Mouse (Mus musculus) fat pad, adult 2 months (tissue): ENCODE measurements around the gene Fam209.

Source experiments
- DNase-seq: peaks from one replicate; pipeline ENCODE4 v3.0.0-alpha.2; 2011; ENCODE audit warnings: low read depth, low spot score; ENCODE audit errors: extremely low read depth

Fam209 gene

DNA sequence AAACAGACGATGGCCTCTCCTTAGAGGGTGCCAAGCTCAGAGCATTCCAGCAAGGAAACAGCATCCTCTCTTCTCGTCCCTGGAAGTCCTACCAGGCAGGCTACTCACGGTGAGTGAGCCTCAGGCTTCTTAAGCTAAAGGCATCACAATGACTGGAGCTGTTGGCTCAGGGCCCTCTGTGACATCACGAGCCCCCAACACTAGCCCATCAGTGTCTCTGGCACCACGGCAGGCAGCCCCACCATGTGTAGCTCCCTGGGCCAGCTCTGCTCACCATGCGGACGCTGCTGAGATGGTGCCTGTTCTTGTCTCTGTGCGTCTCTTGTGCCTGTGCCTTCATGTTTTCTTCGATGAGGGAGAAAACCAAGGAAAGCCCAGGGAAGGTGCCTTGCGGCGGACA lies at the start of gene Fam209:
Fam209 (plus strand) TSS at position 203 of the 400 bp plus-strand sequence.
- no peak for DNase-seq

DNA sequence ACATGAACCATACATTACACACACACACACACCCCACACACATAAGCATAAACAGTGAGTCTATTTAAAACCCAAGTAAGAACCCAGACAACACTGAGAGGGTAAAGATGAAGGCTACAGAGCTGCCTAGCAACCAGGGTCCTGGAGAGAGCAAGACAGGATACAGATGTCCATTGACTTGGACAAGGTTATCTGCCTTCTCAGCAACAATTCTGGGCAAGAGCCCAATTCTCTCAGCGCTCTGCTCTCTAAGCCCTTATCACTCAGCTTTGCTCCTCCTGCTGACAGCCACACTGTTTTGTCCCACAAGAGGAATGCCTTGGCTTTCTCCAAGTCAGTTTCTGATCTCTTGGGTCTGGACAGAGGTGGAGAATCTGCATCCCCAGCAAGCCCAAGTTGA lies 41.7 kb upstream of the Fam209 start:
- DNase-seq: no peak

DNA sequence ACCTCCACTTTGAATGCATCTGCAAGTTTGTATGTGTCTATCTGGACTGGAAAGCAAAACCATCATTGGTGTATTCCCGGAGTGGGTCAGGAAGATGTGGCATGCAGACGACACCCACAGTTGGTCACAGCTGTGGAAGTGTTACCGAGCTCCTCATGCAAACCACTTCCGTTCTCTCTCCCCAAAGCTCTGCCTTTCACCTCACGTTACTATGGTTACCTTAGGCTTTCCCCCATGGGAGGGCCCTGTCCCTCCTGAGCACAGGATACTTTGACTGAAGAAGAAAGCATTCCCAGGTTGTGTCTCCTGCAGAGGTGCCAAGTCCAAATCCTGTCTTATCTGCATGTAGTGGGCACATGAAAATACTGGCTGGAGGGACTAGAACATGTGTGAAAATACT lies 38.6 kb upstream of the Fam209 start:
- no peak for DNase-seq

DNA sequence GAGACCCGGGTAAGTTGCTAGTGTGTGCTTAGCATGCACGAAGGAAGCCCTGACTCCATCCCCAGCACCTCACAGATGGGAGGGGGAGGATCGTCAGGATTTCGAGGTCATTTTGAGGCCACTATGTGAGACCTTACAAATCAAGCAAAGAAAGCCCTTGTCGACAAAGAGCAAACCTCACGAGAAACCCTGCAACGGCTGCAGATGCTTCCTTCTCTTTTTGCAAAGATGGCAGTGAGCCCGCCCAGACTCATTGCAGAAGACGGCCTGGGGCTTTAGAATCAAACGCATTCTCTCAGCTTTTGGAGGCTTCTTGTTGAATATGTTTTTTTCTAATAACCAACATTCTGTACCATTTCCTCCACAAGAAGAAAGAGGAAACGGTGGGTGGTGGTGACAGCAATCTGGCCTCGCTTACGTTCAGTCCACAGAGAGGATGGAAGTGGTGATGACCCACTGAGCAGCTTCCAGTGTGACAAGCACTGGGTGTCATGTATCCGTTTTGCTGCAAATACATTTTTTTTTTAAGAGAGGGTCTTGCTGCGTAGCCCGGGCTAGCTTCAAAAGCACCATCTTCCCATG lies 34.9 kb upstream of the Fam209 start:
- no peak for DNase-seq

DNA sequence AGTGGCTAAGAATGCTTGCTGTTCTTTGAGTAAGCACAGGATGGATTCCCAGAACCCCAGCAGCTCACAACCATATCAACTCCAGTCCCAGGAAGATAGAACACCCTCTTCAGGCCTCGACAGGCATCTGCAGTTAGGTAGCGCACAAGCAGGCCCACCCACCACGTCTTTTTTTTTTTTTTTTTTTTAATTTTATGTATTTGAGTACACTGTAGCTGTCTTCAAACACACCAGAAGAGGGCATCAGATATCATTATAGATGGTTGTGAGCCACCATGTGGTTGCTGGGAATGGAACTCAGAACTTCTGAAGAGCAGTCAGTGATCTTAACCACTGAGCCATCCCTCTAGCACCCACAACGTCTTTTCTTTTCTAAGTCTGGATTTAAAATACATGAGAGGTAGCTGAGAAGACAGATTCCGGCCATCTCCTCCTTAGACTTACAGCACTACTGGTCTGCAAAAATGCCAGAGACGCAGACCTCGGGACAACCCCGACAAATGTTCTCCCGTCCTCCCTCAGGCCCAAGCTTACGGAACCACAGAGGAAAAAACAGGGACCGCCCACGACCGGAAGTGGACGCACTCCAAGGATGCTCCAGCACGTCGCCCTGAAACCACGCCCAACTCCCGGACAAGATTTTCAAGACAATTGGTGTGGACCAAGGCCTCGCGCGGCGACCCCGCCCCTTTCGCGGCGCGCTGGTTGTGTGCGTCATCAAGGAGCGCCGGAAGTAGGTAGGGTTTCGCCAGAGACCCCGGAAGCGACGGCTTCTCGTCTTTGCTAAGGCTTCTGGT lies 32.3 kb upstream of the Fam209 start, which contains the start of gene Rtf2:
Rtf2 (plus strand) TSS at position 714 of the 797 bp plus-strand sequence.
- DNase-seq: peak; percentile 93

DNA sequence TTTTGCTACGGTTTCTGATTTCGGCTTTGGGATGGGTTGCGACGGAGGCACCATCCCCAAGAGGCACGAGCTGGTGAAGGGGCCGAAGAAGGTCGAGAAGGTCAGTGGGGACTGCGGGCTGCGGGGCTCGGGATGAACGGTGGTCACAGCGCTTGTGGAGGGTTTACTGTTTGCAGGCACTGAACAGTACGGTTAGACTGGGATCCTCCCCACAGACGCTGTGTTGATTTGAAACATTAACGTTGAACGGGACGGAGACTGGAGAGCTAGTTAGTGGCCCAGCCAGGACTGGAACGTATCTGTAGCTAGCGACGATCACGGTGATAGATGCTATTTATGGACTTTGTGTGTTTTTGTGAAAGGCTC lies 31.7 kb upstream of the Fam209 start:
- DNase-seq: no peak

DNA sequence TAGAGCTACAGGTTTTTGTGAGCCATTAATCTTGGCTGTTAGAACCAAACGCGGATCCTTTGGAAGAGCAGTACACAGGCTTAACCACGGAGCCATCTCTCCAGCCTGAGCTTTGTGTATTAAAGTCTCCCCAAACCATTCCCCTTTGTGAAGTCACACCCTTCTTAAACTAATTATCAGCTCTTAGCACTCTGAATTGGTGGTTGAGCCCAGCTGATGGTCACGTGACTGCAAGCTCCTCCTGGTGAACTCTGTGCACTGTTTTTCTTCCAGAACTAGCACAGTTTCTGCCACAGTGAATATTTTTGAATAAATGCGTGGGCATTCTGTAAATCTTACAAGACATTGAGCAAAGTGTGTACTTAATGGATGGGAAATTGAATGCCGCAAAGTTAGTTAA lies 31.1 kb upstream of the Fam209 start:
- DNase-seq: peak; percentile 28

DNA sequence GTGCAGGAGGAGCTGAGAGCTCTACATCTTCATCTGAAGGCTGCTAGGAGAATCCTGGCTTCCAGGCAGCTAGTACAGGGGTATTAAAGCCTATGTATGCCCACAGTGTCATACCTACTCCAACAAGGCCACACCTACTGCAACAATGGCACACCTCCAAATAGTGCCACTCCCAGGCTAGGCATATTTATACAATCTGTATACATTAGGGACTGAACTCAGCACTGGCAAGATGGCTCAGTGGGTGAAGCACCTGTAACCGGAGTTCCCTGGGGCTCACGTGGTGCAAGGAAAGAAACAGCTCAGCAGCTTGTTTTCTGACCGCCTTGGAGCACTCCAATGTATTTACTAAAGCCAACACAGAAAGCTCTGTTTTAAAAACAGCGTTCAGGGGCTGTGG lies 26.7 kb upstream of the Fam209 start:
- DNase-seq: no peak

DNA sequence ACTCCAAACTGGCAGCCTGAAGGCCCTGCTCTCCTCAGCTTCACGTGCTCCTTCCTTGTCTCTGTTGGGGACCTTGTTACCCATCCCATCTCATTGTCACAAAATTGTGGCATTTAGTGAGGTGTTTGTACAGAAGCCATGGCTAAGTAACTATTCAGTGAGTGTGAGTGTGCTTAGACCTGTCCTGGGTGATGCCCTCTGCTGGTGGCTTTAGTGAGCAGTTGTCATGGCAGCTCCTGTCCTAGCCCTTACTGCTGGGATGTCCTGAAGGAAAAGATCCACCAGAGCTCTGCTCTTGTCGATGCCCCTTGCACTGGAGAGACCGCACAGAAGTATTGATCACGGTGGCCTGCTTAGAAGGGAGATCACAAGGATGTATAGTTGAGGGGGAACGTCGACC lies 25.0 kb upstream of the Fam209 start:
- no peak for DNase-seq

DNA sequence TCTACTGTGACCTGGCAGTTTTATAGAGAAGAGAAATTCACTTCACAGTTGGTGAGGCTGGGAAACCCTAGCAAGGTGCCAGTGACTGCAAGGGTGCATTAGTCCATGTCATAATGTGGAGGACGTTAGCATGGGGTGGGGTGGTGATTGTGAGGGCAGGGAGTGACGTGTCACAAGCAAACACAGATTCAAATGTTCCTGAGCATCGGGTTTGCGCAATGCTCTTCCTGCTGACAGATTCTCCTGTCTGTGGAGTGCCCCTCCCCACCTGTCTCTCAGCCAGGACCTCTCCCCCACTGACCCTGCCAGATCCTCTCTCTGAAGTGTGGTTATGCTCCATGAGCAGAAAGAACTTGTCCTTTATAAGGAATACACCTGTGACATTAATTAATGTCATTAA lies 24.0 kb upstream of the Fam209 start:
- DNase-seq: no peak

DNA sequence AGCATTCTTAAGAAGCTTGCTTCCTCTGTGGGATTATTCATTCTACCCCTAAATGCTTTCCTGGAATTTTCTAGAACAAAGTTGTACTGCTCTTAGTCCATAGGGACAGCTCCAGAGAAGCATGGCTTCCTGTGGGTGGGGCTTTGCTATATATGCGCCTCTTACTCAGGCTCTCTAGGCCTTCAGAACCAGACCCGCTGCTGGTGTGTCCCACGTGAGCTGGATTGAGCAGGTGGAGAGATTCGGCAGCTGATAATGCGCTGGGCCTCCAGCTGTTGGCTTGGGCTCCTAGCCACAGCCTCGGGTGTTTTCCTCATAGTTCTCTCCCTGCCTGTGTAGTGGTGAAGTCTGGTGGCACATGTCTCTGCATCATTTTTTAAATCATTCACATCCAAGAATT lies 21.7 kb upstream of the Fam209 start:
- DNase-seq: no peak

DNA sequence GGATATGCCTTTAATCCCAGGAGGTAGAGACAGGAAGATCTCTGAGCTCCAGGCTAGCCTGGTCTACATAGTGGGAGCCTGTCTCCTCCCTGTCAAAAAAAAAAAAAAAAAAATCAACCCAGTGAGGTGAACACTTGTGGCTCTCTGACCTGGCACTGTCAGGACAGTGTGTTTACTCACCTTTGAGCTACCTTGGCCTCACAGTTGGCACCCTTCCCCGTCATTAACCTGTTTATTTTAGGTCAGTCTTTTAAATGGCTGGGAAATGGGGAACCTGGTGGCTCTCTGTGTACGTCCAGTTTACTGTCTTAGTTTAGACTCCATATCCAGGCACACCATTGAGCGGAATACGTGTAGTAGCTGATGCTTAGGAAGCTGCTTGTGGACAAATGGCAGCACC lies 20.3 kb upstream of the Fam209 start:
- no peak for DNase-seq

DNA sequence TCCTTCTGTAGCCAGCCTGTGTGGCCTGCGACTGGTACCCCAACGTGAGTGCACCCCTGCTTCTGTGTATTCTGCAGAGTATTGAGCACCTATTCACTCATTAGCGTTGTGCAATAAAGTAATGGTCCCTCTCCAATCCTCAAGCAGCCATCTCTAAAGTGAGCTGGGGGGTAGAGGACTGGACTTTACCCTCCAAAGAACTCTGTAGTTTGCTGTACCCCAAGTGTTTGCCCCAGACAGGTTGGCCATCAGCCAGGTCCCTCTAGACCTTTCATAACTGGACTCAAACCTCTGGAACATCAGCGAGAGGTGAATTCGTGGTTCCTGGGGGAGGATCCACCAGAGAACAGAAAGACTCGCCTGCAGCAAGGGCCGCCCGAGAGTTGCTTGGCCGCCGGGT lies 19.9 kb upstream of the Fam209 start:
- no peak for DNase-seq

DNA sequence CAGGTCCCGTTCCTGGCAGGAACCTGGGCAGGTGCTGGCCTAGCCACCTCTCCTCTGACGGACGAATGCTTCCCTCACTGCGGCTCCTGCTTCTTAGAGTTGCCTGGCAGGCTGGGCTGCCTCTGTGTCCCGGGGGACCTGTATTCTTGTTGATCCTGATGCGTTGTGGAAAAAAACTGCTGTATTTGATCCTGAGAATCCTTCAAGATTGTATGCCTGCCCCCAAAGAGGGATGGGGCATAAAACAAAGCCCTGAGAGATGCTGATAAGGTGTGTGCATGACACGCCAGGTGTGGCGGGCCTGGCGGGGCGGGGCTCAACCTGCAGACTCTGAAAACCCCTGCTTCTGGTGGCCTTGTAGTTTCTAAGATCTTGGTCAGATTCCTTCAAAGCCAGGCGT lies 13.8 kb upstream of the Fam209 start, which contains the start of gene Gcnt7:
Gcnt7 (minus strand) TSS at position 101 of the 400 bp plus-strand sequence.
- no peak for DNase-seq

DNA sequence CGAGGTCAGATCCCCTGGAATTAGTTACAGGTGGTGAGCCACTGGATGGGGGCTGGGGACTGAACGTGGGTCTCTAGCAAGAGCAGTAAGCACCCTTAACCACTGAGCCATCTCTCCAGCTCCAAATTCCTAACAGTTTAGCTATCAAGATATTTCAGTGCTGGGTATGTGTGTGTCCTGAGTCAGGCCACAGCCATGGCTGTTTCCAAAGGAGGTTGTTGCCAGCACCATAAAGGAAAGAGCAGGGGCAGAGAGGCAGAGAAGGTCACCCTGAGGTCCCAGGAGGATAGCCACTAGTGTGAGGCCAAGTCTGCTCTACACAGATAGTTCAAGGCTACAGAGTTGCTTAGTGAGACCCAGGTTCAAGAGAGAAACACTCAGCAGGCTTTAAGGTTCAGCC lies 11.7 kb upstream of the Fam209 start:
- no peak for DNase-seq

DNA sequence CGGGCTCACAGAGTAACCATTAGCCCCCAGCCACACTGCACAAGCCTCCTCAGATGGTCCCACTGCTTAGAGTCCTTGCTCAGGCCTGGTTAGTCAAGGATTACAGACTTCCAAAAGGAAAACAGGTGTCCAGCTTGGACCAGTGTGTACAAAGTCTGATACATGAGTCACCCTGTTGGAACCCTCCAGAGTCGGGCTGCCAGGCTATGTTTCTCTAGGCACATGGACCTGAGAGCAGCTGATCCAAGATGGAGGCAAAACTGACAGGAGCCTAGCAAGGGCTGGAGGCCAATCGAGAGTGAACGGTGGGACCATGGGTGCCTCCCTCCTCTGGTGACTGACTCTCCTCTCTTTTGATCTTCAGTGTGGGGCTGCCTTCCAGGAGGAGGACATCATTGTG lies 9.5 kb upstream of the Fam209 start:
- no peak for DNase-seq

DNA sequence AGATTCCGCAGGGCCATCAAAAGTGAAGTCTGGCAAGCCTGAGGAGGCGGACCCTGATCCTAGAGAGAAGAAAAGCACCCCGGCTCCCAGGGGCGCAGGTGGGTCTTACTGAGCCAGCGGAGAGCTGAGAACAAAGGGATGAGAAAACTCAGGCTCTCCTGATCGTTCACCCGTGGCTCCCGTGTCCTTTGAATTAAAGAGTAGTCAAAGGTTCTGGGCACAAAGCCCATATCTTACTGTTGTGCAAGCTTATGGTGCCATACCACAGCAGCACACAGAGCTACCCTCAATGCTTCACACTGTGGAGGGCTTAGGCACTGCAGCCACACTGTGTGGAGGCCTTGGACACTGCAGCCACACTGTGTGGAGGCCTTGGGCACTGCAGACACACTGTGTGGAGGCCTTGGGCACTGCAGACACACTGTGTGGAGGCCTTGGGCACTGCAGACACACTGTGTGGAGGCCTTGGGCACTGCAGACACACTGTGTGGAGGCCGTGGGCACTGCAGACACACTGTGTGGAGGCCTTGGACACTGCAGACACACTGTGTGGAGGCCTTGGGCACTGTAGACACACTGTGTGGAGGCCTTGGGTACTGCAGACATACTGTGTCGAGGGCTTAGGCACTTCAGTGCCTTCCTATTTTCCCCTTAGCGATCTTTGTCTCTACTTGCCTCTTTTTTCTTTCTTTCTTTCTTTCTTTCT lies 5.7 kb upstream of the Fam209 start:
- no peak for DNase-seq

DNA sequence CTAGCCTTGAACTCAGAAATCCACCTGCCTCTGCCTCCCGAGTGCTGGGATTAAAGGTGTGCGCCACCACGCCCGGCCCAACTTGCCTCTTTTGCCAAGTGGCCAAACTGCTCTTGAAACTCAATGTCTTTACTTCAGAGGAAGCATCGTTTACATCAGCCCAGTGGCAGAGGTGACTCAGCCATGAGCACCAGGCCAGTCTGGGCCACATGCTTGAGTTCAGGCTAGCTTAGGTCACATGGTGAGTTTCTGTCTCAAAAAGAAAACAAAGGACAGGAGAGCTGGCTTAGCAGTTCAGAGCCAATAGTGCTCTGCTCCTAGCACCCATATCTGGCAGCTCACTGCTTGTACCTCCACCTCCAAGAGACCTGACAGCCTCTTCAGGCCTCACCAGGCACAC lies 5.1 kb upstream of the Fam209 start:
- no peak for DNase-seq

DNA sequence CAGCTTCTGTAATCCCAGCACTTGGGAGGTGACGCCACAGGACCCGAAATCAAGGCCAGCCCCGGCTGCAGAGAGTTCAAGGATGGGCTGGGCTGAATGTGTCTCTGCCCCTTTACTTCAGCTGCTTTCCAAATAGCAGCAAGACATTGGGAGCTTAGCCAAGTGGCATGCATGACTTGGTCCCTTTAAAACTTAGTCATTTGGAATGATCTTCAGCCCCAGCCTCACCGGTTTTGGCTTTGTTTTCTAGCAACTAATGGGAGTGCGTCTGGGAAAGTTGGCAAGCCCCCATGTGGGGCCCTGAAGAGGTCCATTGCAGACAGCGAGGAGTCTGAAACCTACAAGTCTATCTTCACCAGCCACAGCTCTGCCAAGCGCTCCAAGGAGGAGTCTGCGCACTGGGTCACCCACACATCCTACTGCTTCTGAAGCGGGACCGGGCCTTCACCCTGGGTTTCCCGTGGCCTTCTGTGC lies 3.9 kb upstream of the Fam209 start:
- DNase-seq: no peak

DNA sequence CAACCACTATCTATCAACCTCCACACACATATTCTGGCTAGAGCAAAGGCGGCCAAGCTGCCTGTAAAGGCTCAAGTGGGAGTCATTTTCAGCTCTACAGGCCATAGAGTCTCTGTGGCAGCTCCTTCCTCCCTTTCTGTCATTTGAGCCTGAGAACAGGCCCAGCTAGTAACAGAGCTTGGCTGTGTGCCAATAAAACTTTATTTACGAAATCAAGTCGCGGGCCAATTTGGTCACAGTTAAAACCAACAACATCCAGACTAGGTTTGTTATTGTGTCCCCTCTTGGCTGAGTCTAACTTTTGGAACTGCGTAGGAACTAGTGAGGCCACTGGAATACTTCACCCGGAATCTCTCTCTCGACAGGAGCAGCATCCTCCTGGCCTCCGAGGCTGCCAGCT lies 1.3 kb downstream of the Fam209 start:
- DNase-seq: peak; percentile 25

DNA sequence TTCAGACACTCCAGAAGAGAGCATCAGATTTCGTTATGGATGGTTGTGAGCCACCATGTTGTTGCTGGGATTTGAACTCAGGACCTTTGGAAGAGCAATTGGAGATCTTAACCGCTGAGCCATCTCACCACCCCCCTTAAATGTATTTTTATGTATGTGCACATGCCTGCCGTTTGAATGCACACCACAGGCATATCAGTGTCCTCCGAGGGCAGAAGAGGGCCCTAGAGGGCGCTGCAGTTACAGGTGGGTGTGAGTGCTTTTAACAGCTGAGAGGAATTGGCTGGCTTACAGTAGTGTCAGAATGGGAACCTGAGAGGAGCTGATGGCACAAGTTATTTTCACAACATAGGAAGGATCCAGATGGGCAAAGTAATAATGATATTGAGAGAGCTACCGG lies 2.6 kb downstream of the Fam209 start:
- DNase-seq: no peak

DNA sequence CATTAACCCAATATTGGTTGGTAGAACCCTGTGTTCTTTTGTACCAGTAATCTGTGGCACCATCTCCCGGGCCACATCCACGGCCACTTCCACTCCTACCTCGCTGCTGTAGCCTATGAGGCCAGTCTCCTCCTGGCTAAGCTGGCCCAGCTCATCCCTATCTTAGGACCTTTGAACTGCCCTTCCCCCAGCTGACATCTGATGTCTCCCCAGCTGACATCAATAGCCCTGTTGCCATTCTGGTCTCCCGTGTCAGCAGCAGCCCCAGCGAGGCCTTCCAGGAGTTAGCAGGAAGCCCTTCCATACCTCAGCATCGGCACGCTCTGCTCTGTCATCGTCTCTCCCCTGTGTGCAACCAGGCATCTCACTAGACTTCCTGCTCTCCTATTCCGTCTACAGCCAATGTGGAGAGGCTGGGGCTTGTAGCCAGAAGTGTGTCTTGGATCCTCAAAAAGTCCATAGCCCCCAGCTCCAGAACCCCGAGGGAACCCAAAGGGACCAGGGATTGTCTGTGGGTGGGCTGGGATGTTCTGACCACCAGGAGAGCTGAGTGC lies 4.5 kb downstream of the Fam209 start:
- DNase-seq: no peak
